9 mouse cellular contexts compared by ENCODE assay signal in the genomic region with DNA sequence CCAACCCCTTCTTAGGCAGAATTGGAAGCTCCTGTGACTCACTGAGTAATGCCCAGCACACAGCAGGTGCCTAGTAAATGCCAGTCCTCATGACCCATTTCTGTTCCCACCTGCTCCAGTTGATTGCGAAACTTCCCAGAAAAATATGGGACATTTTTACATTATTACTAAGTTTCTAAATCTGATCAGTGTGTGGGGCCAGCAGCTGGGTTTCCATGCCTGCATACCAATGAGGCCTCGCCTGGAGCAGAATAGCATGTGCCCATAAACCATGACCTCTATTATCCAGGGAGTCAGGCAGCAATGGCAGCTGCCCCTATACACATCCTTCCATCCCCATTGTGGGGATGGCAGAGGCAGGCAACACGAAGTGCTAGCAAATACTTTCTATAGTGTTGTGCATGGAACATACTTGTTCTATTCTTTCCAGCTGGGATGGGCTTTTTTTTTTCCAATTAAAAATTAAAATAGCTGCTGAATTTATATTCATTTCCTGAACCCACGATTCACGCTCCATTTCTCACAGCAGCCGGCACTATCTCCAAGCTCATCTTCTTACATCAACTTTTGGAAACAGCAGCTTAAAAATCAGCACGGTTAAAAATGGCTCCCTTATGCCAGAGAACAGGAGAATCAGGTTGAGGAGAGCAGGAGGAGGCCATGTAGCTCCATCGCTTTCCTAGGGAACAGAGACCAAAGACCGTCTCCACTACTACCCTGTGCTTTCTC.
DNase-seq lines count a peak whose midpoint lies in the region; ATAC-seq and TF ChIP-seq lines count a peak whose summit lies in the region.
"Had no signal": no experiment of that assay in that cellular context is flagged by ENCODE, and none has a peak within 500 bp of the region (broad histone marks: within the 10 kb centered on the region; RNA-seq: fewer than 3 reads in every experiment).

No protein-coding gene starts in this region.

- no peaks in the 10 kb centered on the region for H3K9me3 ChIP-seq in forebrain, embryonic 13.5 days (replicated peaks)
- H3K9me3 ChIP-seq: intestine, embryonic 15.5 days had no signal

- no peak for TF ChIP-seq POLR2A in cortical plate, adult 2 months (IDR thresholded peaks at IDR 0.05; ENCODE audit: extremely low read depth, insufficient read depth, low read length)

- H3K4me2 ChIP-seq in forebrain, embryonic 13.5 days = no peak overlapping the region
- H3K4me2 ChIP-seq: intestine, embryonic 15.5 days had no signal

- H3K4me3 ChIP-seq in cortical plate, adult 2 months (ENCODE audit: insufficient read depth, low read length) = no peak overlapping the region
- H3K4me3 ChIP-seq in forebrain, embryonic 13.5 days = no peak overlapping the region
- H3K4me3 ChIP-seq: intestine, embryonic 15.5 days had no signal

- H3K27ac ChIP-seq in cortical plate, adult 2 months (ENCODE audit: insufficient read depth, low read length) = peak overlapping the region; percentile 93
- no peak overlapping the region for H3K27ac ChIP-seq in forebrain, embryonic 13.5 days
- H3K27ac ChIP-seq: intestine, embryonic 15.5 days; liver, embryonic 14.5 days had no signal

- H3K27me3 ChIP-seq in forebrain, embryonic 13.5 days = no peaks in the 10 kb centered on the region
- H3K27me3 ChIP-seq: intestine, embryonic 15.5 days had no signal

- no peak for TF ChIP-seq CTCF in cortical plate, adult 2 months (IDR thresholded peaks at IDR 0.05; ENCODE audit: extremely low read depth, insufficient read depth, low read length)

- H3K9ac ChIP-seq in forebrain, embryonic 13.5 days = no peak overlapping the region
- H3K9ac ChIP-seq: intestine, embryonic 15.5 days; liver, embryonic 14.5 days had no signal

- WGBS in forebrain, embryonic 13.5 days = 73% methylated on average over 9 of the region's 9 CpGs

- peaks cover 12% of the 10 kb centered on the region for H3K4me1 ChIP-seq in cortical plate, adult 2 months (ENCODE audit: control insufficient read depth, insufficient read depth, low read length)
- peaks cover 14% of the 10 kb centered on the region for H3K4me1 ChIP-seq in forebrain, embryonic 13.5 days
- H3K4me1 ChIP-seq: intestine, embryonic 15.5 days had no signal

- no peak for ATAC-seq in forebrain, embryonic 13.5 days
- ATAC-seq: intestine, embryonic 15.5 days had no signal

- DNase-seq in retina, postnatal 1 day = peak; percentile 40
- DNase-seq in retina, embryonic 14.5 days (ENCODE audit: low spot score) = no peak
- peak; percentile 59 for DNase-seq in layer of hippocampus, adult 9-11 months
- DNase-seq in telencephalon, adult 2 months (ENCODE audit: low read depth, low spot score) = peak; percentile 90
- no peak for DNase-seq in thymus, postnatal 25 days

- H3K36me3 ChIP-seq in forebrain, embryonic 13.5 days (ENCODE audit: poor library complexity, severe bottlenecking) = no peaks in the 10 kb centered on the region
- H3K36me3 ChIP-seq: intestine, embryonic 15.5 days had no signal

Comparison
In these comparisons a context has a peak if more than half of its experiments do, and no peak if none do; other contexts are left out.
1. DNase-seq: peak in retina, postnatal 1 day (single experiment), layer of hippocampus, adult 9-11 months (single experiment) and telencephalon, adult 2 months (single experiment); none in retina, embryonic 14.5 days (single experiment) and thymus, postnatal 25 days (single experiment).